Mouse (Mus musculus) C2C12 (cell line): ENCODE data around the gene Nsdhl.

ENCODE experiments used
- CEBPB ChIP-seq: IDR thresholded peaks from one replicate; pipeline ENCODE4 v1.6.1; 2011; ENCODE audit warnings: low read depth, mild to moderate bottlenecking, control low read depth, moderate library complexity
- CTCF ChIP-seq: IDR thresholded peaks from one replicate; pipeline ENCODE4 v1.5.1; 2011; ENCODE audit not compliant: control insufficient read depth, insufficient read depth, insufficient read length
- FOSL1 ChIP-seq: IDR thresholded peaks from one replicate; pipeline ENCODE4 v1.8.0; 2011; ENCODE audit warnings: mild to moderate bottlenecking, low read length; ENCODE audit not compliant: poor library complexity, insufficient read depth, severe bottlenecking
- MAX ChIP-seq: IDR thresholded peaks from one replicate; pipeline ENCODE4 v1.6.1; 2011; ENCODE audit warnings: mild to moderate bottlenecking, control low read depth
- MYOD1 ChIP-seq: IDR thresholded peaks from one replicate; pipeline ENCODE4 v1.6.1; 2011; ENCODE audit warnings: low read depth; ENCODE audit not compliant: control insufficient read depth, insufficient read length
- MYOG ChIP-seq: IDR thresholded peaks from one replicate; pipeline ENCODE4 v1.6.1; 2011; ENCODE audit not compliant: control insufficient read depth, insufficient read length; ENCODE audit errors: extremely low read depth
- USF1 ChIP-seq: IDR thresholded peaks from one replicate; pipeline ENCODE4 v1.6.1; 2011; ENCODE audit warnings: low read depth, mild to moderate bottlenecking, control low read depth, moderate library complexity

DNA sequence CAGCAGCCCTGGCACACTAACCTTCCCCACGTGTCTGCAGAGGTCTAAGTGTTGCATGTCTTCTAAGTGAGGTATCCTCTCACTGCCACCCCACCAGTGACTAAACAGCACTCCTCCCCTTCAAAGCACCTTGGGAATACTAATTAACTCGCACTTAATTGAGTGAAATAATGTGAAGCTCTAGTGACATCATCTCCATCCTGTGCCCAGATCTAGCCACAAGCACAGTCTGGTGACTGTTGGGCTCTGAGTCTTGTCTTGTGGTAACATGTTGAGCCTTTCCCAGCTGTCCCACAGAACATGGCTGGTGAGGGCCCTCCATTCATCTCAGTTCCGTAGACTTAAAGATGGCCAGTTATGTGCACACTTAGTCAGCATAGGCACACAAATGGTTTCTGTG lies 44.4 kb downstream of the Nsdhl start:
- TF ChIP-seq CTCF (no peak), USF1 (no peak), CEBPB (no peak), MYOG (no peak), MAX (no peak), MYOD1 (no peak), FOSL1 (no peak)
